Mouse (Mus musculus) c-Kit-positive CD71-positive TER-119-negative erythroid progenitor cells, embryonic 14.5 days (primary cell): Measurements from ENCODE around the gene Siglec1.
A peak's percentile ranks its signal among the peaks of the same experiment; 100 is the strongest.
"Not testable (repeated sequence)": the region's sequence is repeated elsewhere in the genome, so short reads cannot be mapped to it uniquely, and the experiment has no call there.

Experiments used
- DNase-seq: peaks from one replicate; pipeline ENCODE4 v3.0.0-alpha.2; 2013; ENCODE audit warnings: low read depth

Siglec1 gene

DNA sequence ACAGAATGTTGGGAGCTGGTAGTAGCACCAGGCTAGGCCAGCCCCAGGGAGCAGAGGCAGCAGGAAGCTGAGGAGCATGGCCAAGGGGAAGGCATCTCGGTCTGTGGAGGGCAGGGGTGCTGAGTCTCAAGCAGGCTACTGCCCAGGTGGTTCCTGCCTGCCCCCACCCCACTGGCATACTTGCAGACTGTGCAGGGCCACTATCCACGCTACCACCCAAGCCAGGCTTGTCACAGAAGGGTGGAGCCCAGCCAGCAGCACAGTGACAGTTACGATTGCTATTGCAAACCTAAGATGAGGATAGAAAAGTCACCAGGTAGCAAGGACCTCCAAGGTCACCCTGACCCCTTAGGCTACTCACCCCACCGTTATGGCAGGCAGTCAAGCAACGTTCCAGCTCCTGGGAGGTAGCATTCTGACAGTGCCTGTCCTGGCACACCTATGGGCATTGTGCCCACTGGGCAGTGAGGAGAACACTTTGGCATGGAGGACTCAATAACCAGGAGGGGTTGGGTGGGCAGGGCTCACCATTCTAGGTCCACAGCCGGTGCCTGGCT, 33.6 kb downstream of the Siglec1 start:
- no peak for DNase-seq

DNA sequence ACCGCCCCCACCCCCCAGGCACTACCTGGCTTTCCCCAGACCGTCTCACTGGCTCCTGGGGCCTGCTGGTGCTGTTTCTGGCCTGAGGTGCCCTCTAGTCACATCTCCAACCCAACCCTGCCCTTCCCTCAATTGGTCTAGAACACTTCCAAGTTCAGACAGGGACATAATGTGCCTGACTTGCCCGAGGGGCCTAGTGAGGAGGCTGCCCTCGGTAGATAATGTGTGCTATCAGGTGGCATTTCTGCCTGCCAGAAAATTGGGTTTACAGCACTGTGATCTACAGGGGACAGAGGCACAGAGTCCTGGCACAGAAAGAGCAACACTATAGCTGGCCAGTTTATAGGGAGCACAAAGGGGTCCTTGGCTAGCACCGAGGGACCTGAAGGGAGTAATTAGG, 34.5 kb downstream of the Siglec1 start:
- peak; percentile 52 for DNase-seq

DNA sequence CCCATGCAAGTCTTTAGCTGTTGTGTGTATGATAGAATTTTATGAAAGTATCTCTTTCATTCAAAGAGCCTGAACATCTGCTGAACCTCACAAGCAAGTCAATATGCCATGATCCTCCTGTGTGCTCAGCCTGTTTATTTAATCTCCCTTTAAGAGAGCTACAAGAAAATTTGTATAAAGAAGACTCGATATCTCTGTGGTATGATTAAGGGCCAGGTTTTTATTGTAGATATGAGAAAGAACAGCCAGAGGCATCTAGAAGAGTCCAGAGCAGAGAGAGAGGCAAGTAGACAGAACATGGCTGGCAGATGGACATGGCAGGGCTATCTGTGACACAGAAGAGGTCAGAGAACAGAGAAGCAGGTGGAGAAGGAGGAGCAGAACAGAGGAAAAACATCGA, 40.5 kb downstream of the Siglec1 start:
- no peak for DNase-seq

DNA sequence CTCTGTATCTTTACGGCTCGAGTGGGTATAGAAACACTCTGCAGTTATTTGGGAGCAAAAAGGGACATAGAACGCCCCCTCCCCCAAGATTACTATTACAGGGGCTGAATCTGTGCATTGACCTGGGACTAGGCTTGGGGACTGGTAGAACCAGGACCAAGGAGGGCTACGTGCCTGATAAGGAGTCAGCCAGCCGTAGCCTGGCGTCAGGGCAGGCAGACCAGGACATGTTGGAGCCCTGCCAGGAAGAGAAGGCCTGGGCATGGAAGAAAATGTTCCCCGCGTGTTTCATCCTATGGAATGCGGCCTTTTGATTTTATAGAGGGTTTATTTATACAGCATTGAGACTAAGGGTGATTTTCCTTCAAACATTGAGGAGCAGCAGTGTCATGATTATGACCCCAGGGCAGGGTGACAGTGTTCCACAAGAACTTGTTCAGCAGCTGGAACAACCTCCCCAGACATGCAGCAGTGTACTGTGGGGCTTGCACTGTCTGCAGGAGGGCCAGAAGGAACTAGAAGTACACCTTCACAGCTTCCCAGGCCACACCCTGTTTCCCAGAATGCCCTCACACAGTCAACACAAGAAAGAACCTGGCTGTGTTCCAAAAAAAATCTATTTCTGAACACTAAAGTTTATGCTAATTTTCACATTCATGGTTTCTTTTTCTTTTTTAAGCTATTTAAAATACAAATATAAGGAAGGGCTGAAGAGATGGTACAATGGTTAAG, 41.4 kb downstream of the Siglec1 start:
- DNase-seq, result no peak

DNA sequence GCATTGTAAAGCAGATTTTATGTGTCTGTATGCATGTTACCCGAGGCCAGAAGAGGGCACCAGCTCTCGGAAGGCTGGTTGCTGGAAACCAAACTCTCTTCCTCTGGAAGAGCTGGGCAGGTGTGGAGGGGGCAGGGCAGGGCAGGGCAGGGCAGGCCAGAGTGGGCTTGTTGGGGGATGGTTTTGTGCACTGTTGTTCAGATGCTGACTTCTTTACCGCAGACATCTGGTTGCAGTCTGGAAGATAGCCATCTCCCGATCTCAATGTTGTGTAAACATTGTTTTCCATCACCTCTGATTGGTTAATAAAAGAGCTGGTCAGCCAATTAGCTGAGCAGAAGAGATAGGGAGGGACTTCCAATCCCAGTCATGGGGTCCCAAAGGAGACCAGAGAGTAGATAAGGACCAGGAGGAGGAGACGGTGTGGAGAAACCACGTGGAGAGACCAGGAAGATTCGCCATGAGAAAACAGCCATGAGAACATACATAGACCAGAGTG, 42.2 kb downstream of the Siglec1 start:
- no peak for DNase-seq

DNA sequence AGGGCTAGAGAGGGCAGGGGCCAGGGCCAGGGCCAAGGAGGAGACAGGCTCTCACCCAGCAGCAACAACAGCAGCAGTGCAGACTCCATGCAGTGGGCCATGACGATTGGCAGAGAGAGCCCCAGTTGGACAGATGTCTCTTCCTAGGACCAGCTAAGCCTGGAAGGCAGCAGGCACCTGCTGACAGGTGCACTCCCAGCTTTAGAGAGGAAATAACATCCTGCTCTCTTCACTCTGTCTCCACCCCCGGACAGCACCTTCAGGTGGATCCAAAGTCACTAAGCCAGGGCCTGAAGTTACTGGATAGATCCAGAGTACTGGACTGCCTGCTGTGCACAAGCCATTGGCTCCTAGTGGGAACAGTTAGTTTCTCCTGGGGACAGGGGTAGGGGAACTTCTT, 43.6 kb downstream of the Siglec1 start, which contains the start of gene Gfra4:
Gene Gfra4, minus strand, starts transcription at position 101 of the 400 bp plus-strand sequence.
- DNase-seq, result no peak

DNA sequence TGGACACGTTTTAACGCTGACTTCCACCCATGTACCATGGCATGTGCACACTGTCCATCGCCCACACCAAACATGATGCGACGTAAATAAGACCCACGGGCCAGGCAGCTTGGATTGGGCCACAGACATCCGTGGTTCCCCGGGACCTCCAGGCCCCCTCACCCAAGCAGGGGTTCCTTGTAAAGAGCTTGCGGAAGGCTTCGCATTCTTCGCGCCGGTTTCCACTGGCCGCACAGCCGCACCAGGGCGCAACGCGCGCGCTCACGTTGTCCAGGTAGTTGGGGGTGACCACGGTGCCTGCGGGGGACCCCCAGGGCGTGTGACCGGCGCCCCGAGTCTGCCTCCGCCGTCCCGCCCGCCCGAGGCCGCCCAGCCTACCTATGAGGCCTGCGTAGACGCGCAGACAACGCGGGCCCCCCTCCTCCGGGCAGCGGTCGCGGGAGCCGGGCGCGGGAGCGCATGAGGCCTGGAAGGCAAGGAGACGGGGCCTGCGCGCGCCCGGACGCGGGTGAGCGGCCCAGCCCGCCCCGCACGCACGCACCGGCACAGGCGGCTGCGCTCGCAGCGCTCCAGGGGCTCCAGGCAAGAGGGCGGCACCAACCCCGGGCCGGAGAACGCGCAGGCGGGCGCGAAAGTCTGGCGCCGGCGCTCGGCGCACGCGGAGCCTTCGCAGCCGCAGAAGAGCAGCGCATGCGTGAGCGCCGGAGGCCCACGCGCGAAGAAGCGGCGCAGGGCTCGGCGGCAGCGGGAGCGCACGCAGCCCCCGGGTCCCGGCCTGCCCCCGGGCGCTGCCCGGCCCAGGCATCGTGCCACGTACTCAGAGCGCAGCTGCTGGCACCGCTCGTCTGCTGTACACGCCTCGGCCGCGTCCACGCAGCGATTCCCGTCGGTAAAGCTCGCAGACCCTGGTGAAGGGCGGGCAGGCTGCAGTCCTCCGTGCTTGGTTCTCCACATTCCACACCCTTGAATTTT, 45.4 kb downstream of the Siglec1 start:
- DNase-seq, result no peak

DNA sequence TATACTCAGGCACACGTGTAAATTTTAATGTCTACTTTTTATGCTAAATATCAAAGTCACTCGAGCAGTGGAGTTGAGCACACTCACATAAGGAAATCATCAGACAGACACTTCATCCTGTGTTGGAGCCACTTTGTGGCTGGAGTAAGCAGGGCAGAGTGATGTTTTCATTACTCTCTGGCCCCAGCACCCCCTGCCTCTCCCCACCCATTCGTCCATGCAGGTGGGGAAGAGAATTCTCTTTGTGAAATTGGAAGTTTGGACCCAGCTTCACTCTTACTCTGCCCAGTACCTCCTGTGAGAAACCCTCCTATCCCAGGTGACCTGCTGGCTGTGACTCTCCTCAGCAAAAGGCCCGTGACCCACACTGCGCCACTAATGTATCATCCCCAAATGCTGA, 47.9 kb downstream of the Siglec1 start:
- no peak for DNase-seq

DNA sequence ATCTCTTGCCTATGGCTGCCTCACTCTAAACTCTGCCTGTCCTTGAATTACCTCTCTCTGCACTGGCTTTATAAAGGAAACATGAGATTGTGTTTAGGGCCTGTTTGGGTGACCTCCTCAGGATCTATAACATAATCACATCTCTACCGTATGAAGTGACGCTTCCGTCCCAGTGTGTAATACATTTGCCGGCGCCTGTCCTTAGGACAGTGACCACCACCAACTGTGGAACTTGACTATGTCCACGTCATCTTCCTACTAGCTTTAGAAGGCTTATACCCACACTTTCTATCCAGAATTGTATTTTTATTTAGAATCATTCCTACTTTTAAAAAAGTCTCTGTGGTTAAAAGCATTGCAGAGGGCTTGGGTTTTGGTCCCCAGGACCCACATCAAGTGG, 48.4 kb downstream of the Siglec1 start:
- no peak for DNase-seq

DNA sequence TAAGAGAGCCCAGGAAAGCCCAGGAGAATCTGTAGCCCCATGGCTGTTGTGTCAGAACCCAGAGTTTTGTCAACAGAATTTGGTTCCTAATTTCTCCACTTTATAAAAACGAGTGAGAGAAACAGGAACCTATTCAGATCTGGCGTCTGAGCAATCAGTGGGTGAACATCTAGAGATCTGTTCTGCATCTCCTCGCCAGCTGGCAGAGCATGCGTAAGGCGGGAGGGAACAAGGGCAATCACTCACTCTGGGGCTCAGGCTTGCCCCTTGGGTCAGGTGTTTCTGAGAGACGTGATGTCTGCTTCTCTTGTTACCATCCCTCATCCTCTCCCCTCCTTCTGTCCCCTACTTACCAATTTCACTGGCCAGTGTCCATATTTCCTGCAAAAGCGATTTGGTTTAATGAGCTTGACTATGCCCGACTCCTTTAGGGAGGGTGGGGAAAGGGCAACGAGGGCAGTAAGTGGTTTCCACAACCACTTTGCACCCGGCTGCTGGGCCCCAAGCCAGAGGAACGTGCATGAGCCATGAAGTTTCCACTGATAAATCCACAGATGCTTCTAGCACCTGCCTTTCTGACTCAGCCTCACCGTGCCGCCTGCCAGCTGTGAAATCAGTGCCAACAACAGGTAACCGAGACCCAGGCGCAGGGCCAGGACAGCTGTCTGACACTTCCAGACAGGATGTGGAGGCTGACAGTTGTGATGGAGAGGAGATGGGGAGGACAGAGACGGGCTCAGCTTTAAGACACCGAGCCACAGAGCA, 49.2 kb downstream of the Siglec1 start:
- no peak for DNase-seq

DNA sequence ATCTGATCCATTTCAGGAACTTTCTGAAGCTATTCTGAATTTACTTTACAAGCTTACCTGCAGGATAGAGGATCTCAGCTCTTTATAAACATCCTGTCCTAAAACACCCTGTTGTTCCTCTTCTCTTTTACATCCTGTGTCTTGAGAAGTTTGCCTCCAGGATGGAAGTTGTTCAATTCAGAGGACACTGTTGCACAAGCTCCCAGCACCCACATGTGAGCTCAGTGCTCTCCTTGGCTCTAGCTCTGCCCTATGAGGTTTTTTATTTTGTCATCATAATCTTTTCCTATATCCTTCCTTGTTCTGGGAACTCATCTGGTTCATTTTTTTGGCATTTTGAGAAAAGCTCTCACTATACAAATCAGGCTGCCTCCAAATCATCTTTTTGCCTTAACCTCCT, 49.8 kb downstream of the Siglec1 start:
- DNase-seq, result no peak

DNA sequence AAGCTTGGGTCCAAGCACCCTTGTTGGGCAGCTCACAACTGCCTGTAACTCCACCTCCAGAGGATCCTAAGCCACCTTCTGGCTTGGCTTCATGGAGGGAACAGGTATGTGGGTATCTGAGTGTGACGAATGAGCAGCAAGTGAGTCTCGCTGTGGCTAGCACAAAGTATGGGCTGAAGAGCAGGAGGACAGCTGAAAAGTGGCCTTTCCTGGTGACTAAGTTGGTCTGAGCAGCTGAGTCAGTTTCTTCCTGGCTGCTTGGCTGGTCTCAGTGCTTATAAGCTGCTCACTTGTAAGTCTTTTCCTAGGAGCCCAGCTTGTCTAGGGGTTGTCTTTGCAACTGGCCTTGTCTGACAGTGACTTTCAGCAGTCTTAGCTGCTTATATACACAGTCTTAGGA, 50.2 kb downstream of the Siglec1 start:
- no peak for DNase-seq

DNA sequence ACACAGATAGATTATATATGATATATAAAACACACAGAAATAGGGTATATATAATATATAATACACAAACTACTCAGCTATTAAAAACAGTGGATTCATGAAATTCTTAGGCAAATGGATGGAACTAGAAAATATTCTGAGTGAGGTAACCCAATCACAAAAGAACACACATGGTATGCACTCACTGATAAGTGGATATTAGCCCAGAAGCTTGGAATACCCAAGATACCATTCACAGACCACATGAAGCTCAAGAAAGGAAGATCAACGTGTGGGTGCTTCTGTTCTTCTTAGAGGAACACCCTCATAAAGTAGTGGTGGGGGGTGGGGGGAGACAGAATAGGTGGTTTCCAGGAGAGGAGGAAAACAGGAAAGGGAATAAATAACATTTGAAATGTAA, 55.2 kb downstream of the Siglec1 start:
- DNase-seq, result not testable (repeated sequence)

DNA sequence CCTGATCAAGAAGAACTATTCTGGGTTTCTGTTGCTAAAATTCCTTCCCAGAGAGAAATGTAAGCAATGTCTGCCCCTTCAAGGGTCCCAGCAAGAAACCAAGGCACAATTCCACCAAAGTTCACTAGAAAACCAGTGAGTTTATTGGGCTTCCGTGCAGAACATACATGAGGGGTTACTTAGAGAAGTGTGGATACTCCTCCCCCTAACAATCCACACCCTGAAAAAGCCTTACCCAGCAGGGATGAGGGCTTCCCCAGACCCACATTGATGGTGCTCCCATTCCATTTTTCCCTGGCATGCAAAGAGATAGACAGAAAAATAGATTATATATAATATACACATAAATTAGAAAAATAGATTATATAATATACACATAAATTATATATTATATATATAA, 55.6 kb downstream of the Siglec1 start:
- DNase-seq, result no peak

DNA sequence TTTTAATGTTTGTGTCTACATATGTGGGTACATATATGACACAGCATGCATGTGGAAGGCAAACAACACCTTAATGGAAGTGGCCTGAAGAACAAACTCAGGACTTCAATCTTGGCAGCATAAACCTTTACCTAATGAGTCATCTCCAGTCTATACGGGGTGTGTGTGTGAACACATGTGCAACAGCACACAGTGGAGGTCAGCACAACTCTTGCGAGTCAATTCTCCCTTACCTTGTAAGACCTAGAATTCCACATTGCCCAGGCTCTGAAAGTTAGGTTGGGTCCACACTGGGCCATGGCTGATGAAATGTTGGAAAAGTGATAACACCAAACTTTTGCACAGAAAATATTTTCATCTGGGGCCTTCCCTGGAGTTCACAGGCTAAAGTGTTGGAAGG, 56.0 kb downstream of the Siglec1 start:
- DNase-seq, result no peak

DNA sequence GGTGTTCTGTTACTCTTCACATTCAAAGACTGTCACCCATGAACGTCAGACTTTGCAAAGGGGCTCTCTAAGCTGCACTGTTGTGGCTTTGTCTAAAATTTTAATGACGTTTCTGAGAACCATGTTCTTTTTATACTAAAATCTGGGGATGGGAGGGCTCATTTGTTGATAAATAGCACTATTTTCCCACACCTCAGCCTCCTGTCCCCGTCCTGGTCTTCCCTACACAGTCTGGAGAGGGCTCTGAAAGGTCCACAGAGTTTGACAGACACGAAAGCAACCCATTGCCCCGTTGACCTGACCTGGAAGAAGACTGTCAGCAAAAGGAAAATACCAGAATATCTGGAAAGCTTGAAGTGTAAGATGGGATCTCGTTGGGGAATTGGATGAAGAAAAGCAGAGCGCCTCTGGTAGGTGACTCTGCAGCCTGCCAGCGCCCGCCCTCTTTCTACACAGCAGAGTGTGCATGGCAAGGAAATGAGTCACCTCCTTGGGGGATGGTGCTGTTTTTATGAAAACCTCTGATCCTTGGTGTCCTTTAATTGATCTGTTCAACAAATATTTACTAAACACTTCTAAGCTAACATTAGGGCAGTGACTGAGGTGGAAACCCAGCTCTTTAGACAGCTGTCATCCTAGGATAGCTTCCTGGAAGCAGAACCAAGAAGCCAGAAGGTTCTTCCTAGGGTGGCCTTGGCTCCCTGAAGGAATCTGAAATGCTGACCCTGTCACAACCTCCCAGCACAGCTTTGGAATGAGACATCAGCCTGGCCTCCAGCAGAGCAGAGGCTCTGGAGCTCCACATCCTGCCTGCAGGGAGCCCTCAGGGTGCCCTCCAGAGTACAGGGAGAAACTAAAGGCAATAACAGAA, 57.3 kb downstream of the Siglec1 start:
- no peak for DNase-seq

DNA sequence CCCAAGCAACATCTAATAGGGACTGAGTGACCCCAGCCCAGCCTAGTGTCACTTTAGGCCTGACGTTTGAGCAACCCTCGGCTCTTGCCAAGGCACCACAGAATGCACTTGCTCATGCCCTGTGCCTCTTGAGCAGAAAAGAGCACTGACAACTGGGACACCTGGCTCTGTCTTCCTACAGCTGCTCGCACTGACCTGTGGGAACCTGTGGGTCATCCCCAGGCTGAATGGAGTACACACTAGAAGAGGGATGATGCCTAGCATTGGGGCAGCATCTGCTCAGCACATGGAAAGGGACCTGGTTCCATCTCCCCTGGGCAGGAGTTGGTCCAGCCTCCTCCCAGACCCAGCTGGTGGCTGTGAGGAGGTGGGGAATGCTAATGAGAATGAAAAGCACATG, 59.6 kb downstream of the Siglec1 start:
- DNase-seq, result no peak

DNA sequence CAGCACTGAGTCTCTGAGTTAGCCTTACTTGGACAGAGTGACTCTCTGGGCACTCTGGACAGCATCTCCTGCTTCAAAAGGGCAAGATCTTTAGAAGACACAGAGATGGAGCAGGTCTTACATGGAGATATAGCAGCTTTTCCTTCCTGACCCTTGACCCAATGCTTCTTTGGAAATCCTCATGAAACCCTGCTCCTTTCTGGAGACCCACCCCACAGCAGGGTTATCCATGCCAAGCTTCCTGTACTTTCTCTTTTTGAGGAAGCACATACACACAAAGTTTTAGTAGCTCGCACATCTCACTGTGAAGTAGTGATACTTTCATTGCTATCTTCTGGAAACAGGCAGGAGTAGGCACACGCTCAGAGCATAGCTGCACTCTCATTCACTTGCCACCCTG, 61.3 kb downstream of the Siglec1 start:
- DNase-seq, result no peak
